Mouse (Mus musculus) retina, embryonic 14.5 days (tissue): ENCODE results near the gene Tmem212.

Experiments used
- DNase-seq: peaks from one replicate; pipeline ENCODE4 v3.0.0-alpha.2; 2015; ENCODE audit warnings: low spot score

Gene Tmem212

DNA sequence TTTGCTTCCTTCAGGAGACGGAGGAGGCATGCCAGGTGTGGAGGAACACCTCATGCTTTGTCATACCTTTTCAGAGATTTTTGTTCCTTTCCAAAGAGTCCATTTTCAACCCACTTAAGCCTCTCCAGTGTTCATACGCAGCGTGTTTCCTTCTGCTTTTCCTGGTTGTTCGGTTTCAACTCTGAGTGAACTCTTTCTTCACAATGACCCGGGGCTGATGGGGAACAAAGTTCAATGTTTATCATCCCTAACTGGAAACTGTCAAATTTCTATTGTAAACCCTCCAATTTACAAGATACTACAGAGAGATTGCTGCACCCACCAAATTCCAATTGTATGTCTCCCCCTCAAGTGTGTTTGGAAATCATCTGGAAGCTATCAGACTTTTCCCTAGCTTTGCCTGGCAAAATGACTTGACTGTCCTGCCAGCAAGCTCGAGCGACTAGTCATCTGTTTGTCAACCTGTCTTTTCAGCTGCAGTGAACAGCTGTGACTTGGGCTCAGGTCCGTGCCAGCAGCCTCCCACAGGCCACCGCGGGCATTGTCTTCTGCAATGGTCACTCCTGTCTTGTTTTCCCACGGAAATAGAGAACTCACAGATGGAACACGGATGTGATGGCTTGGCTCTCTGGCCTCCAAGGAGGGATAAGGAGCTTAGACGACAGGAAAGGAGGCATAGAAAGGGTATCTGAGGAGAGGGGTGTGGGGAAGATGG, 3.0 kb upstream of the Tmem212 start:
- DNase-seq = no peak

DNA sequence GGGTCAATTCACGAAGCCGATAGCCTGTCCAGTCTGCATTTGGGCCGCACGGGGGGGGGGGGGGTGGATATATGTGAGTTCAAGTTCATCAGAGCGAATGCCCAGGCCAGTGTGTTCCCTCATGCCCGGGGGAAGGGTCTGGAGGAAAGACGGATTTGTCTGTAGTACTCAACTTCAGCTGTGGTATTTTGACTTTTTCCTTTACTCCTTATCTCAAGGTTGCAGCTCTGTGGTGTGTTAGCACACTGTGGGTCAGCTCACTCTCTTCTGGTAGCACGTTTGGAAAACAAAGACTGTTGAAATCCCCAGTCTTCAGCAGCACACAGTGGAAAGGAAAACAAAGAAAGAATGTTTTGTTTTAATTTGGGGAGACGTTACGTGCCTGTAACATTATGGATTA, 2.0 kb upstream of the Tmem212 start:
- DNase-seq = no peak

- DNase-seq = no peak
Observed at GRCm38 (mm10) chr3:27886578-27886977, 9.6 kb downstream of the Tmem212 start.

DNA sequence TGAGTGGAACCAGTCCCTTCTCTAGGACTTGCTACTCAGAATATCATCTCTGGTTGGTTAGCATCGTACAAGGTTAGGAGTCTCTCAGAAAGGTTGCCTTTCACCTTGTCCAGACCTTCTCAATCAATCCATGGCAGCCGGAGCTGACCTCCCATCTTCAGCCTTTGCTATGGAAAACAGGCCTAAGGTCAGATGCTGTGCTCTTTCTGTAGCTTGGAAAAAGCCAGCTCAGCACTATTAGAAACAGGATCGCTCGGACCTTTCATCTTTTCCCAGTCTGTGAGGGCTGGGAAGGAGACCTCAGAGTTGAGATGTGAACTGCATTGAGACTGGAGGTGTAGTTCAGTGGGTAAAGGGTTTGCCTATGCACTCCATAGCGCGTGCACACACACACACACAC, 10.6 kb downstream of the Tmem212 start:
- no peak for DNase-seq

- DNase-seq = no peak
Observed at GRCm38 (mm10) chr3:27881897-27882835, 14.0 kb downstream of the Tmem212 start.

GRCm38 (mm10) chr3:27878854-27879610, 17.1 kb downstream of the Tmem212 start:
- DNase-seq = no peak

- DNase-seq = no peak
Observed at GRCm38 (mm10) chr3:27873268-27874073, 22.7 kb downstream of the Tmem212 start.

- DNase-seq = no peak
Observed at GRCm38 (mm10) chr3:27872429-27872828, 23.7 kb downstream of the Tmem212 start.

- no peak for DNase-seq
Observed at GRCm38 (mm10) chr3:27871891-27872290, 24.3 kb downstream of the Tmem212 start.

- DNase-seq = no peak
Observed at GRCm38 (mm10) chr3:27871371-27871770, 24.8 kb downstream of the Tmem212 start.

DNA sequence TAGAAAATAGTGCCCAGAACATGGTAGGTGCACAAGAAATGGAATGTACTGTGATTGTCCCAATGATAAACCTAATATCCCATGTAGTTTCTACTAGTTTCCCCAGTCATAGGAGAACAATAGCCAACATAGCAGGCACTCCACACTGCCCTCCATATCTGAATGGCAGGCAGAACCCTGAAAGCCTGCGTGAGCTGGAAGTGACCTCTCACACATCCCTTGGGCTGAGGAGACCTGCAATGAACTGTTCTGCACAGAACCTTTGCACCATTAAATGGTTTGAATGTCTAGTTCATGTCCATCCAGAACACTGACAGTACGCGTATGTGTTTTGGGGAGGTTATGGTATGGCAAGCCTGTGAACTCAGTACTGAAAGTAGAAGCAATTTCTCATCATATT, 27.5 kb downstream of the Tmem212 start:
- no peak for DNase-seq

DNA sequence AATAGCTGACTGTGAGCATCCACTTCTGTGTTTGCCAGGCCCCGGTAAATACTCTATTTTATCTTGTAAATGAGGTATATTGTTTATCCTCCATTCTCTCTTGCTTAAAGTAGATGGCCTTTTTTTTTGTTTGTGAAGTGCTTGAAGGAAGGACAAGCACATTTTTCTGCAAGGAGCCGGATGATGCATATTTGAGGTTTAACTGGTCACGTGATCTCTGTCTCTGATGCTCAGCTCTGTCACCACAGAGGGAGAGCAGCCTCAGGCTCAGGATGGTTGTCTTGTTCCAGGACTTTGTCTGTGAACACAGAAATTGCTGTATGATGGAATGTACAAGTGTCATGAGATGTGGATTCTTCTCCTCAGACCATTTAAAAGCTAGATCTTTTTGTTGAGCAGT, 28.4 kb downstream of the Tmem212 start:
- no peak for DNase-seq

- peak; percentile 79 for DNase-seq
Observed at GRCm38 (mm10) chr3:27862821-27863740, 33.1 kb downstream of the Tmem212 start.

GRCm38 (mm10) chr3:27861601-27862000, 34.6 kb downstream of the Tmem212 start:
- no peak for DNase-seq

DNA sequence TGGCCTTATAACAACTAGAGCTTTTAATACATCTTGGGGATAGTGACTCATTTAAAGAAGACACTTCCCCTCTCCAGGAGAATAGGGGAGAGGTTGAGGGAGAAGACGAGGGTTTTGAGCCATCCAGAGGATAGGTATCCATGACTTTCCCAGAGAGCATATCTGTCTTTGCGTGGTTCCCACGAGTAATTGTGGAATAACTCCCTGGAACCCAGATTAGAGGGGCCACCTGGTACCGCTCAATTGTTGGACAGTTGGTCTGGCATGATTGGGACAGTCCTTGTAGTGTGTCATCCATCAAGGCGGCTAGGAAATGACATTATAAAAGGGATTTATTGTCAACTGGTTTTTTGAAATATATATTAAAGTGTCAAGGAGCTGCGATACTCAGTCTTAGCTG, 35.1 kb downstream of the Tmem212 start:
- DNase-seq = no peak

GRCm38 (mm10) chr3:27859161-27859561, 37.0 kb downstream of the Tmem212 start:
- no peak for DNase-seq

DNA sequence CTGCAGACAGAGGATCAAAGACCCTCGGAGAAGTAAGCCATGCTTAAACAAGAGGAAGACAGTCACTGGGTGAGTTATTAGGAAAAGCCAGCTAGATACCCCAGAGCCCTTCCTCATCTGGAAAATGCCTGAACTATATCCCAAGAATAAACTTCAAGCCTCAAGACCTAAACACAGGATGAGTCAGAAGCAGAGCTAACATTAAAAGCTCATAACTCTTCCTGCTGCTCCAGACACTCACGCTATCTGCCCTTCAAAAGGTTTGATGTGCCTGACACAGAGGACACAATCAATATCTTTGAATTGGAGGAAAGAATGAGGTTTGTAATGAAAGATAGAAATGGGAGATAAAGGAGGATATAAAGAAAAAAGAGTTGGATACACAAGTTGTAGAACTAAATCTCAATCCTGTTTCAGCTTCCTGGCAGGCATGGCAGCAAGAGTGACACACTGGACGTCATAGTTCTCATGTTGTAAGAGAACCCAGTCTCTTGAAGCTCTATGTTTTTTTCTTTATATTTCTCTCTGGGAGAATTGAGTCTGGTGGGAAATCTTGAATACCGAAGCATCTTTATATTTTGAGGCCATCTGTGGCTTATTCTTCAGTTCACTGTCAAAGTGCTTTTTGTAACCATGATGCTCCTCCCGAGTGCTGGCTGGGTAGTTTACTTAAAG, 37.6 kb downstream of the Tmem212 start:
- DNase-seq = no peak

DNA sequence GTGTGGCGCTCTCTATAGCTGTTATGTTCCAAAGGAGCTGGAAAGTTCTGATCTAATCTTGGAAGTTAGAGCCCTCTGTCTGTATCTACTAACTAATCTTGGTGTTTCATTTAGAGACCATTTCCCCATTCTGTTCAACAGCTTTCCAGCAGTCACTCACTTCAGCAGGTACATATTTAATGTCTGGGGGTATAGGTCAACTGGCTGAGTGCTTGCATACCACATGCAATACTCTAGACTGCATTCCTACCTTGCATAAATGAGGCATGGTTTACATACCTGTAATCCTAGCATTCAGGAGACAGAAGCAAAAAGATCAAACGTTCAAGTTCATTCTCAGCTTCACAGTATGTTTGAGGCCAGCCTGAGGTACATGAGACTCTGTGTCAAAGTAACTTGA, 39.9 kb downstream of the Tmem212 start:
- no peak for DNase-seq

DNA sequence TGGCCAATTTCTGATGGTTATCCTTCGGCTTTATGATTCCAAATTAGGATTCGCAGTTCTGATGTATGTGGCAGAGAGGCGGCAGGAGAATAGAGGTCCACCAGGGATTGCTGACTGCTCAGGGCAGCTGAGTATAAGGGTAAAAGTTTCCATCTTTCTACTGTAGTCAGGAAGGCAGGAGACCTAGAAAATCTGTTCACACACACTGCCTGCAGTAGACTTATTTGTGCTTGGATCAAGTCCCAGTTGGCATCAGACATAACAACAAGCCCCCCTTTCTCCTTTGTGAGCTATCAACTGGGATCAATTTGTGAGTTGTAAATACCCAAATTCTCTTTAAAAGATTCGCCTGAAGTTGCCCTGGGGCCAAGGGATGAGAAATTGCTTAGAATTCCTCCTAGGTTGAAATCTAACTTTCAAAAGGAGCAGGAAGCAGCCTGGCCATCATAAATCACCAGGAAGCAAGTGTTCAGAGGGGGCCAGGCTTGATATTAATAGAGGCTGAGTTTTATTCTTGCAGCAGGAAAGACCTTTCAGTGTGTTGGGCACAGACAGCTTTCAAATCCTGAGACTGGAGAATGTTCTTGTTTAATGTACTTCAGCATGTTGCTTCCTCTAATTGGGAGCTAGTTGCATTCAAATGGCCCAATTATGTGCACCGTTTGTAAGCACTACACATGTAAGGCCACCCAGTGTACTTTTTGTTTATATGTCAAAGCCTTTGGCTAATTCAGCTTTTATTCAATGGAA, 41.6 kb downstream of the Tmem212 start:
- no peak for DNase-seq
